Mouse (Mus musculus) cerebellum, adult 2 months (tissue): ENCODE measurements around the gene Chd2. TPM values are rescaled to one million over a fixed set of nuclear protein-coding genes. Genes with fewer than 3 reads are reported as not detected.

Experiments used
- DNase-seq, 2 experiments: peaks; one replicate each; pipeline ENCODE4 v3.0.0; 2021
- H3K27ac ChIP-seq: fragments of 200-500 bp; 2 replicates; pipeline ENCODE4 v1.5.1; 2012; ENCODE audit warnings: low read length, control low read depth, inconsistent platforms; ENCODE audit not compliant: insufficient read depth
- H3K27me3 ChIP-seq: fragments of 200-500 bp; 2 replicates; pipeline ENCODE4 v1.6.1; 2012; ENCODE audit warnings: inconsistent platforms, mild to moderate bottlenecking, low read length, moderate library complexity; ENCODE audit not compliant: control insufficient read depth, insufficient read depth
- H3K4me1 ChIP-seq: fragments of 200-500 bp; 2 replicates; pipeline ENCODE4 v1.6.1; 2011; ENCODE audit warnings: low read length; ENCODE audit not compliant: control insufficient read depth, insufficient read depth
- H3K4me3 ChIP-seq: fragments of 200-500 bp; replicated peaks from 2 replicates; pipeline ENCODE3; 2011; ENCODE audit warnings: mild to moderate bottlenecking, low read depth, low read length, control low read depth; ENCODE audit not compliant: insufficient read depth
- CTCF ChIP-seq: fragments of 200-500 bp; IDR thresholded peaks from 2 replicates; pipeline ENCODE4 v1.5.1; 2011; ENCODE audit warnings: low read depth, mild to moderate bottlenecking, control low read depth, low read length, moderate library complexity, borderline replicate concordance; ENCODE audit not compliant: insufficient read depth
- POLR2A ChIP-seq: fragments of 200-500 bp; IDR thresholded peaks from 2 replicates; pipeline ENCODE4 v1.6.1; 2011; ENCODE audit warnings: low read length, control low read depth, borderline replicate concordance; ENCODE audit not compliant: insufficient read depth
- WGBS: fragments of 180-500 bp; shearing (Covaris S2); methylation state at CpG from one replicate; pipeline ENCODE4 v1.1.7; 2018; 5-methylcytosine and 5-hydroxymethylcytosine counted together
- polyA plus RNA-seq: library from polyadenylated mRNA; depleted of rRNA; stranded (reverse); fragments of >200 nt; gene quantifications from 2 replicates; pipeline ENCODE4 v1.2.3, GENCODE M21; 2012

Gene Chd2
- polyA plus RNA-seq, 1 experiment: 49.2 TPM

DNA sequence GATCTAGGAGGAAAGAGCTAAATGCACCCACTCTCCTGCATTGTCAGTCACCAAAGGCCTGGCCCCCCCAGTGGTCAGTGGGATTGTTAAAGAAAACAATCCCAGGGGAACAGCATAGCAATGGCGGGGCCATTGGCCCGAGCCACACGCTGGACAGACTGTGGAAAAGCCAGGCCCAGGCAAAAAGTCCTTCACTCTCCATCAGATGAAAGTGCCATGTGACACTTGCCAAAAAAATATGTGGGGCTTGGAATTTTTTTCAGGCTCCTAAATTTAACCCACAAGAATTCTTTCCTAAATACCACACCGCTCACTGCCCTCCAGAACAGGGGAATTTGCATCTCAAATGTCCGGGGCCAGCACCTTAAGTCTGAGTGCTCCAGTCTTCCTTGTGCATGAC, 120.8 kb downstream of the Chd2 start:
- no peak overlapping the region for H3K4me3 ChIP-seq
- no peak for DNase-seq
- no peaks in the 10 kb centered on the region for H3K27me3 ChIP-seq
- H3K4me1 ChIP-seq: peaks cover 12% of the 10 kb centered on the region
- 66% methylated on average over 5 of the region's 5 CpGs for WGBS
- no peak overlapping the region for H3K27ac ChIP-seq
- TF ChIP-seq CTCF: no peak
- no peak for TF ChIP-seq POLR2A

DNA sequence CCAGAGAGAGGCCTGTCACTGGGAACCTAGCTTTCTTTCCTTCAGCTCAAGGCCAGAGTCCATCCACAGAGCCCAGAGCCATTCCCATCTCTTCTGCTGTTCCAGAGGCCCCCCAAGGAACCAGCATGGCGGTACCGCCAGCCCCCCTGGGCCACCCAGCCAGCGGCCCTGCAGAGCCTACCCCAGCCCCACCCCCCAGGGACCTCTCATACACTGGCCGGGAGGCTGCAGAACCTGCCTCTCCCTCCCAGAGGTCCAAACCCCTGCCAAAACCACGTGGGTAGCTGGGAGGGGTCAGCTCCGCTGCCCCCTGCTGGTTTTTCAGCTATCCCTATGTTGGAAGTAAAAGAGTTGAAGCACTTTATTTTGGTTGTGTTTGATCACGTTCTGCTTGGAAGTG, 122.3 kb downstream of the Chd2 start:
- 60% methylated on average over 7 of the region's 7 CpGs for WGBS
- H3K4me1 ChIP-seq: peaks cover 4% of the 10 kb centered on the region
- no peak for DNase-seq
- H3K27me3 ChIP-seq: no peaks in the 10 kb centered on the region
- no peak for TF ChIP-seq POLR2A
- no peak for TF ChIP-seq CTCF
- no peak overlapping the region for H3K4me3 ChIP-seq
- no peak overlapping the region for H3K27ac ChIP-seq

DNA sequence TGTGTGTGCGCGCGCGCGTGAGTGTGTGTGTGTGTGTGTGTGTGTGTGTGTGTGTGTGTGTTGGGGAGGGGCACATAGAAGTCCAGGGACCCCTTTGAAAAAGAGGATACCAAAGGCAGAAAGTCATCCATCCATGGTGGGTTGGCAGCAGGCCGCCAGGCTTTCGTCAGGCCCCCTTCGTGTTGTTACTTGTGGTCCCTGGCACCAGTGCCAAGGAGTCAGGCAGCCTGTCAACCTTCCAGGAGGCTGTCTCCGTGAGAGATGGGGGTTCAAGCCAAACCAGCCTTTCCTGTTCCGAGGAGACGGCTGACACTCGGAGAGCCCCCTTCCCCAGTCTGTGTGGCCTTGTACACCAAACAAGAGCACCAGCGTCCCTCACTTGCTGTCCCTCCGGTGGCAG, 127.4 kb downstream of the Chd2 start:
- DNase-seq: peak in 1 of 2 experiments; percentile 32
- WGBS: 67% methylated on average over 14 of the region's 14 CpGs
- Histone ChIP-seq H3K4me1 (peaks cover 11% of the 10 kb centered on the region; the same call in 1 of the 2 replicates), H3K27ac (no peak overlapping the region), H3K27me3 (no peaks in the 10 kb centered on the region), H3K4me3 (no peak overlapping the region)
- TF ChIP-seq POLR2A: no peak
- no peak for TF ChIP-seq CTCF

DNA sequence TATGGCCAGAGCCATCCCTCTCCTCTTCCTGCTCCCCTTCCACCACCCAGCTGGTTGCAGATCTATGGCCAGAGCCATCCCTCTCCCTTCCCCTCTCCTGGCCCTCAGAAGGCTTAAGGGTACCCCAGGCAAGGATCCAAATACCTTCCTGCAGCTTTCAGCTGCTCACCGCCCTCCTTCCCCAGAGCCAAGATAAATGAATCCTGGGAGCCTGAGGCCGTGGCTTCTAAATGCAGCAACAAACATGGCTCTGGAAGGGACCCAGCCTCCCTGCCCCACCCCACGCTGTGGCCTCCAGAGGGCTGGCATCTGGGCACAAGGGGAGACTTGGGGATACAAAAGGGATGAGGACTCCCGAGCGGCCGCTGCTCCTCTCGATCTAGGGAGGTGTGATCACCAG, 129.2 kb downstream of the Chd2 start:
- H3K27ac ChIP-seq: no peak overlapping the region

DNA sequence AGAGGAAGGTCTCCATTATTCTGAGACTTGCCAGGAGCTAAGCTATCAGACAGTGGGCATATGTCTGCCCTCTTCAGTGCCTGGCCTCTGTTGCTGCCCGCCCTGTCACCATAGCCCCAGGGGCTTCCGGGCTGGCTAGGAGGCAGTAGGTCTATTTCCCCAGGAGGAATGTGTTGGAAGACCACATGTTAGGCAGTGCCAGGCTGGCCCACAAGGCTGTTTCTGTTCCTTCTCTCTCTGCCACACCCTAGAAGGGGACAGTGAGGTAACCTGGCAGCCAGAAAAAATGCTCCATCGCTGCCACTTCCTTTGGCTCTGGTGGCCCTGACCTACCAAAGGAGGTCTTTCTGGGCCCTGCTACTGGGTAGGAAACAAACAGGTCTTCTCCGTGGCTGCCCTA, 129.6 kb downstream of the Chd2 start:
- H3K4me3 ChIP-seq: no peak overlapping the region
- H3K4me1 ChIP-seq: peaks cover 11% of the 10 kb centered on the region; the same call in 1 of the 2 replicates
- H3K27ac ChIP-seq: no peak overlapping the region
- 24% methylated on average over 4 of the region's 4 CpGs for WGBS
- no peak for TF ChIP-seq CTCF
- TF ChIP-seq POLR2A: no peak
- H3K27me3 ChIP-seq: no peaks in the 10 kb centered on the region
- no peak for DNase-seq

More for the DNA sequence above, 129.2 kb downstream of the Chd2 start:
- Histone ChIP-seq H3K4me3 (no peak overlapping the region), H3K4me1 (peaks cover 11% of the 10 kb centered on the region; the same call in 1 of the 2 replicates), H3K27me3 (no peaks in the 10 kb centered on the region)
- TF ChIP-seq POLR2A: no peak
- no peak for TF ChIP-seq CTCF
- no peak for DNase-seq
- WGBS: 43% methylated on average over 7 of the region's 7 CpGs

DNA sequence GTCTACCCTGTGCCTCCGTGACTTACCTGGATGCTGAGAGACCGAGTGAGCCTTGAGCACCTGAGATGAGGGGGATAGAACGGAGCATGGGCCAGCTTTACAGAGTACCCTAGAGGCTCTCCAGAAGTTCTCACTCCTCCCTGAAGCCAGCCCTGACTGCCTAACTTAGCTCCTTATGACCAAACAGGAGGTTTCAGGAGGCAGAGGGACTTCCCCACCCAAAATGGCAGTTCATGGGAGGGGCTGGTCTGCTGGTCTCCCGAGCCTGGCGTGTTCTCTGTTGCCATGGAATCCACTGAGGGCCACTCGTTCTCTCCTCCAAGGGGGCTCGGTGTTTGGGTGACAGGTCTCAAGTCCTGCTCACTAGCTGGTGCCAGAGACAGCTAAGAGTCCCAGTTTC, 130.1 kb downstream of the Chd2 start:
- DNase-seq: no peak
- Histone ChIP-seq H3K27me3 (no peaks in the 10 kb centered on the region), H3K4me3 (no peak overlapping the region), H3K27ac (no peak overlapping the region), H3K4me1 (peaks cover 11% of the 10 kb centered on the region; the same call in 1 of the 2 replicates)
- 78% methylated on average over 7 of the region's 7 CpGs for WGBS
- TF ChIP-seq POLR2A (no peak), CTCF (no peak)

DNA sequence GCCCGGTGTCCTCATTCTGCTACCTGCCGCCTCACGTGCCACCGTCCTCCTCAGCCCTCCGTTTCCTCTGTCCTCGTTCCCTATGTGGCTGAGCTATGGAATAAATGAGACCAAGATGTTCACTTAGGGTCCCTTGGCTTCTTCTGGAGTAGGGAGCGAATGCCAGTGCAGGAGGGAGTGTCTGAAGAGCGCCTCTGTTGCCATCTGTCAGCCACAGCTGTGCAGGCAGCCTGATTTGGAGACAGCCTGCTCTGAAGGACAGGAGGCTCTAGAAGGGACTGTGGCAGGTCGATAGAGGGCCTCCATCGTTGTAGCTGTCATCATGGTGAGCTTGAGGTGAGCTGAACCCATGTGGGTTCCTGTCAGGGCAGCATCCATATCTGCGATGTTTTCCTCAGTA, 136.1 kb downstream of the Chd2 start:
- Histone ChIP-seq H3K27ac (no peak overlapping the region), H3K4me3 (no peak overlapping the region), H3K4me1 (no peaks in the 10 kb centered on the region), H3K27me3 (no peaks in the 10 kb centered on the region)
- DNase-seq: no peak
- TF ChIP-seq CTCF: no peak
- no peak for TF ChIP-seq POLR2A
- WGBS: 64% methylated on average over 11 of the region's 11 CpGs

DNA sequence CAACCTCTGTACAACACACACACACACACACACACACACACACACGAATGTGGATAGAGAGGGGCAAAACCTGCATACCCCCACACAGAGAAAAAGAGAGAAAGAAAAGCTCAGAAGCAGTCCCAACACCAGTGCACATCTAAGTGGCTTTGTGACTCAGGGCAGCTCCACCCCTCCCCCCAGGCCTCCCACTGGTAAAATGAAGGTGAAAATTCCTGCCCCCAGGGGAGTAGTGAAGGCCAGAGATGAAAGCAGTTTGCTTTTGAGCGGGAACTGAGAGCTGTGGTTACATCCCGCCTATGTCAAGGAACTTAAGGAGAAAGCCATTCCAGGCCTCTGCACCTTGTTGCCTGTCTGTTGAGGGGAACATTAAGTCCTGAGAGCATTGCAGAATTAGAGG, 138.1 kb downstream of the Chd2 start:
- no peak overlapping the region for H3K27ac ChIP-seq
- 79% methylated on average over 3 of the region's 3 CpGs for WGBS
- no peak for DNase-seq
- H3K27me3 ChIP-seq: no peaks in the 10 kb centered on the region
- TF ChIP-seq CTCF: no peak
- TF ChIP-seq POLR2A: no peak
- H3K4me3 ChIP-seq: no peak overlapping the region
- H3K4me1 ChIP-seq: no peaks in the 10 kb centered on the region; the same call in 1 of the 2 replicates

DNA sequence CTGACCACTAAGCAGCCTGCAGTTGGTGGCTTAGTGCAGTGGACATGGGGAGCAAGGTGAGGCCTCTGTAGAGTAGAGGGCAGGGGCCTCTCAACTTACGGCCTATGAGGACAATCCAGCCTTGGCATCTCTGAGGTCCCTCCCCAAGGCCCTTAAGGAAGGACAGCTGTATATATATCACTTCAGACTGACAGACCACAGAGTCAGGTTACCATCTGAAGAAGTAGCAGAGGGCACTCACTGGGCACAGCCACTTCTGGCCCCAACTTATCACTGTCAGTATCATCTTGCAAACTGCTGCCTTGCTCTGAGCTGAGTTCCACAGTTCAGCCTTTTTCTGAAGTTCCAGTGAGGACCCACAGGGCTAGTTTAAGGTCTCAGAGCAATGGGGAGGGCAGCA, 139.0 kb downstream of the Chd2 start:
- DNase-seq: no peak
- H3K27ac ChIP-seq: no peak overlapping the region
- no peaks in the 10 kb centered on the region; the same call in 1 of the 2 replicates for H3K4me1 ChIP-seq
- no peaks in the 10 kb centered on the region for H3K27me3 ChIP-seq
- no peak for TF ChIP-seq CTCF
- no peak for TF ChIP-seq POLR2A
- 96% methylated on average over 1 of the region's 1 CpGs for WGBS
- H3K4me3 ChIP-seq: no peak overlapping the region
